Comparison of ENCODE assay signal across 19 mouse cellular contexts in the genomic region with DNA sequence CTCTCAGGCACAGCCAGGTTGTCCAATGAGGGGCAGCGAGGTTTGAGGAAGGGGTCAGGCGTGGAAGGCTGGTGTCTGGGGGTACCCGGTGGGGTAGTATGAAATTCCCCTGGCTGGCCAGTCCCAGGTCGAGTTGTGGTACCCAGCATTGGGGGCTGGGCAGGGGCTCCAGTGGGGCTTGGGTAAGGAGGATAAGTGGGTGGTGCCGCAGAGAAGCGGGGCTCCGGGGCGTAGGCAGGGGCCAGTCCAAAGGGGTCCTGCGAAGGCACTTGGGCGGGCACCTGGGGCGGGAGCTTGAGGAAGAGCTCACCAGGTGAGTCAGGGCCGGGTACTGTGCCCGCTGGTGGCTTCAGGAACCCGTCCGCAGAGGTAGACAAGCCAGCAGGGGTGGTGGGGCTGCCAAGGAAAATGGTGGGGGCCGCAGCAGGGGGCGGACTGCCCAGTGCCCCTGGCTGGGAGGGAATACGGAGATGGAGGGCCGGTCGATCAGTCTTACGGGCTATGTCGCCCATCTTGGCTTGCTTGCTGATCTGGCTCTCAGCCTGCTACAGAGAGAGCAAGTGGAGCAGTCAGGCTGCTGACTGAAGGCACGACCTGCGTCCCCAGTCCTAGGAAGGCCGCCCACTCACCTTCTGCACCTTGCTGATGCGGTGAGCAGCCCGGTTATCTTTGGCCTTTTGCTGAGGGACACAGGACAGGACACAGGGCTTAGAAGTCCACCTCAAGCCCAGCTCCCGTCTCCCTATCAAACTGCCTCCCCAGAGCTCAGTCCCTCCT. TPM values are rescaled to one million over a fixed set of nuclear protein-coding genes. Genes with fewer than 3 reads are reported as not detected.
DNase-seq lines count a peak whose midpoint lies in the region; ATAC-seq and TF ChIP-seq lines count a peak whose summit lies in the region.
"Had no signal": no experiment of that assay in that cellular context is flagged by ENCODE, and none has a peak within 500 bp of the region (broad histone marks: within the 10 kb centered on the region; RNA-seq: fewer than 3 reads in every experiment).

No protein-coding gene starts in this region.

- peak; percentile 56 to 71 for DNase-seq in cerebellum, adult 2 months
- DNase-seq in cerebellum, adult 9-10 months = no peak
- DNase-seq in heart, adult 11 months = peak; percentile 94
- DNase-seq in midbrain, embryonic 14.5 days = no peak
- peak; percentile 44 to 45 for DNase-seq in cerebellum, postnatal 36 days
- no peak for DNase-seq in layer of hippocampus, adult 18-20 months (ENCODE audit: low spot score in 2 of 2)
- DNase-seq: B cell, adult 2 months; heart, postnatal 36 days; kidney, postnatal 14 days; liver, postnatal 0 days; right cerebral cortex, adult 18-20 months had no signal

- no peaks in the 10 kb centered on the region for H3K27me3 ChIP-seq in cerebellum, adult 2 months (ENCODE audit: control insufficient read depth, insufficient read depth, low read length)
- no peaks in the 10 kb centered on the region for H3K27me3 ChIP-seq in heart, embryonic 11.5 days (ENCODE audit: control insufficient read depth, insufficient read depth, low read length)
- H3K27me3 ChIP-seq in midbrain, embryonic 13.5 days = no peaks in the 10 kb centered on the region
- H3K27me3 ChIP-seq in midbrain, embryonic 14.5 days (ENCODE audit: control insufficient read depth, insufficient read depth, low read length) = no peaks in the 10 kb centered on the region
- H3K27me3 ChIP-seq: forebrain, embryonic 12.5 days; hindbrain, embryonic 15.5 days; megakaryocyte, embryonic 14.5 days had no signal

- H3K4me1 ChIP-seq in cerebellum, adult 2 months (ENCODE audit: control insufficient read depth, insufficient read depth, low read length) = peaks cover 43% of the 10 kb centered on the region
- H3K4me1 ChIP-seq in heart, embryonic 11.5 days (ENCODE audit: control insufficient read depth, insufficient read depth, low read length) = no peaks in the 10 kb centered on the region
- H3K4me1 ChIP-seq in midbrain, embryonic 13.5 days (replicated peaks) = no peaks in the 10 kb centered on the region
- no peaks in the 10 kb centered on the region for H3K4me1 ChIP-seq in midbrain, embryonic 14.5 days (ENCODE audit: control insufficient read depth, insufficient read depth, low read length)
- H3K4me1 ChIP-seq: forebrain, embryonic 12.5 days; hindbrain, embryonic 15.5 days had no signal

- peak overlapping the region; percentile 4; the same call in 1 of the 2 replicates for H3K27ac ChIP-seq in cerebellum, adult 2 months (ENCODE audit: insufficient read depth, low read length)
- H3K27ac ChIP-seq in heart, embryonic 11.5 days (ENCODE audit: low read depth, low read length) = no peak overlapping the region
- H3K27ac ChIP-seq in midbrain, embryonic 13.5 days = no peak overlapping the region
- no peak overlapping the region for H3K27ac ChIP-seq in midbrain, embryonic 14.5 days (replicated peaks; ENCODE audit: low read depth, low read length)
- H3K27ac ChIP-seq: forebrain, embryonic 12.5 days; hindbrain, embryonic 15.5 days had no signal

- no peak for TF ChIP-seq CTCF in cerebellum, adult 2 months (IDR thresholded peaks at IDR 0.05; ENCODE audit: borderline replicate concordance, insufficient read depth, low read depth, low read length)

- H3K4me2 ChIP-seq in heart, embryonic 11.5 days = no peak overlapping the region
- no peak overlapping the region for H3K4me2 ChIP-seq in midbrain, embryonic 13.5 days (replicated peaks)
- no peak overlapping the region for H3K4me2 ChIP-seq in midbrain, embryonic 14.5 days (ENCODE audit: low read length)
- H3K4me2 ChIP-seq: forebrain, embryonic 12.5 days; hindbrain, embryonic 15.5 days had no signal

- H3K9me3 ChIP-seq in heart, embryonic 11.5 days (replicated peaks; ENCODE audit: control insufficient read depth, low read length) = no peaks in the 10 kb centered on the region
- no peaks in the 10 kb centered on the region for H3K9me3 ChIP-seq in midbrain, embryonic 13.5 days
- no peaks in the 10 kb centered on the region for H3K9me3 ChIP-seq in midbrain, embryonic 14.5 days (ENCODE audit: control insufficient read depth, low read length)
- H3K9me3 ChIP-seq: forebrain, embryonic 12.5 days; hindbrain, embryonic 15.5 days; megakaryocyte, embryonic 14.5 days had no signal

- peaks cover 85% of the 10 kb centered on the region for H3K36me3 ChIP-seq in heart, embryonic 11.5 days (ENCODE audit: control insufficient read depth, insufficient read depth, low read length)
- peaks cover 100% of the 10 kb centered on the region for H3K36me3 ChIP-seq in midbrain, embryonic 13.5 days
- H3K36me3 ChIP-seq in midbrain, embryonic 14.5 days (ENCODE audit: control insufficient read depth, insufficient read depth, low read length) = peaks cover 100% of the 10 kb centered on the region

- no peak for ATAC-seq in heart, embryonic 11.5 days (replicated peaks; ENCODE audit: insufficient number of reproducible peaks, low FRiP score, low TSS enrichment)
- ATAC-seq in midbrain, embryonic 13.5 days = 0 out of 2 replicates have a peak, but pooled peaks have one; percentile 32
- ATAC-seq in midbrain, embryonic 14.5 days (ENCODE audit: low FRiP score, low TSS enrichment) = no peak
- ATAC-seq: intestine, embryonic 16.5 days; liver, postnatal 0 days; midbrain, embryonic 16.5 days had no signal

- TF ChIP-seq POLR2A in cerebellum, adult 2 months (IDR thresholded peaks at IDR 0.05; ENCODE audit: borderline replicate concordance, insufficient read depth, low read length) = peak; percentile 29; the same call in 1 of the 2 replicates

- peak overlapping the region; percentile 2 for H3K4me3 ChIP-seq in cerebellum, adult 2 months (replicated peaks; ENCODE audit: insufficient read depth, low read depth, low read length)
- no peak overlapping the region for H3K4me3 ChIP-seq in heart, embryonic 11.5 days (ENCODE audit: low read depth, low read length)
- H3K4me3 ChIP-seq in midbrain, embryonic 13.5 days (replicated peaks) = no peak overlapping the region
- H3K4me3 ChIP-seq in midbrain, embryonic 14.5 days (replicated peaks; ENCODE audit: low read depth, low read length) = no peak overlapping the region
- H3K4me3 ChIP-seq: forebrain, embryonic 12.5 days; hindbrain, embryonic 15.5 days; megakaryocyte, embryonic 14.5 days had no signal

- WGBS in cerebellum, adult 2 months = 51% methylated on average over 27 of the region's 28 CpGs
- 92% methylated on average over 28 of the region's 28 CpGs for WGBS in heart, embryonic 11.5 days (ENCODE audit: insufficient replicate concordance)
- WGBS in midbrain, embryonic 13.5 days = 94% methylated on average over 28 of the region's 28 CpGs
- WGBS in midbrain, embryonic 14.5 days = 94% methylated on average over 28 of the region's 28 CpGs

- H3K9ac ChIP-seq in heart, embryonic 11.5 days (ENCODE audit: low read depth, low read length) = no peak overlapping the region
- no peak overlapping the region for H3K9ac ChIP-seq in midbrain, embryonic 13.5 days (replicated peaks)
- no peak overlapping the region for H3K9ac ChIP-seq in midbrain, embryonic 14.5 days (replicated peaks; ENCODE audit: low read length)
- H3K9ac ChIP-seq: forebrain, embryonic 12.5 days; hindbrain, embryonic 15.5 days; liver, postnatal 0 days had no signal

RNA-seq across cellular contexts. Expression of gene Kmt2d, which starts 17.7 kb away (rescaled TPM):
- 49.9 and 52.6 TPM in 2 replicates for polyA plus RNA-seq in cerebellum, adult 2 months (2012; rRNA removed)
- polyA plus RNA-seq in heart, embryonic 11.5 days (2014; fragmentation: Nextera tagmentation; extraction: Ambion mirVana) = 12.7 and 16.1 TPM in 2 replicates
- polyA plus RNA-seq in midbrain, embryonic 13.5 days (2015; fragmentation: Nextera tagmentation; extraction: Ambion mirVana) = 13.1 and 13.9 TPM in 2 replicates
- 13.6 and 16.0 TPM in 2 replicates for polyA plus RNA-seq in midbrain, embryonic 14.5 days (2014; fragmentation: Nextera tagmentation; extraction: Ambion mirVana)
- 100 to 1,000 TPM in 1 of 2 experiments, 10 to 100 TPM in 1; 89.1 to 103 TPM for total RNA-seq in layer of hippocampus, adult 18-20 months (2021)

RNA-seq across cellular contexts. Expression of gene Prkag1, which starts 22.0 kb away (rescaled TPM):
- 90.3 and 93.6 TPM in 2 replicates for polyA plus RNA-seq in cerebellum, adult 2 months (2012; rRNA removed)
- 72.1 and 74.7 TPM in 2 replicates for polyA plus RNA-seq in heart, embryonic 11.5 days (2014; fragmentation: Nextera tagmentation; extraction: Ambion mirVana)
- 83.3 and 89.9 TPM in 2 replicates for polyA plus RNA-seq in midbrain, embryonic 13.5 days (2015; fragmentation: Nextera tagmentation; extraction: Ambion mirVana)
- 56.5 and 72.8 TPM in 2 replicates for polyA plus RNA-seq in midbrain, embryonic 14.5 days (2014; fragmentation: Nextera tagmentation; extraction: Ambion mirVana)
- 10 to 100 TPM; 50.6 to 51.1 TPM for total RNA-seq in layer of hippocampus, adult 18-20 months (2021)

RNA-seq across cellular contexts. Expression of gene Rhebl1, which starts 41.0 kb away (rescaled TPM):
- 18.7 and 19.8 TPM in 2 replicates for polyA plus RNA-seq in cerebellum, adult 2 months (2012; rRNA removed)
- 6.5 and 8.8 TPM in 2 replicates for polyA plus RNA-seq in heart, embryonic 11.5 days (2014; fragmentation: Nextera tagmentation; extraction: Ambion mirVana)
- 33.0 and 33.9 TPM in 2 replicates for polyA plus RNA-seq in midbrain, embryonic 13.5 days (2015; fragmentation: Nextera tagmentation; extraction: Ambion mirVana)
- polyA plus RNA-seq in midbrain, embryonic 14.5 days (2014; fragmentation: Nextera tagmentation; extraction: Ambion mirVana) = 23.7 and 31.9 TPM in 2 replicates
- total RNA-seq in layer of hippocampus, adult 18-20 months (2021) = 1 to 10 TPM; 5.7 to 6.3 TPM

RNA-seq across cellular contexts. Expression of gene Ddn, which starts 44.1 kb away (rescaled TPM):
- 1.0 and 1.3 TPM in 2 replicates for polyA plus RNA-seq in cerebellum, adult 2 months (2012; rRNA removed)
- polyA plus RNA-seq in heart, embryonic 11.5 days (2014; fragmentation: Nextera tagmentation; extraction: Ambion mirVana) = 0.11 and 0.25 TPM in 2 replicates
- polyA plus RNA-seq in midbrain, embryonic 13.5 days (2015; fragmentation: Nextera tagmentation; extraction: Ambion mirVana) = 0.50 and 1.2 TPM in 2 replicates
- polyA plus RNA-seq in midbrain, embryonic 14.5 days (2014; fragmentation: Nextera tagmentation; extraction: Ambion mirVana) = 0.57 and 0.66 TPM in 2 replicates
- 1,000 to 10,000 TPM; 1,780 to 1,859 TPM for total RNA-seq in layer of hippocampus, adult 18-20 months (2021)
- total RNA-seq: liver, adult 2 months had no signal
- polyA plus RNA-seq: forebrain, embryonic 12.5 days; intestine, embryonic 16.5 days; liver, adult 2 months; liver, postnatal 0 days had no signal

RNA-seq across cellular contexts. Expression of gene Dhh, which starts 45.0 kb away (rescaled TPM):
- polyA plus RNA-seq in cerebellum, adult 2 months (2012; rRNA removed) = 0.07 and 0.10 TPM in 2 replicates
- polyA plus RNA-seq in heart, embryonic 11.5 days (2014; fragmentation: Nextera tagmentation; extraction: Ambion mirVana) = 2.5 and 5.0 TPM in 2 replicates
- 0.48 and 0.82 TPM in 2 replicates for polyA plus RNA-seq in midbrain, embryonic 13.5 days (2015; fragmentation: Nextera tagmentation; extraction: Ambion mirVana)
- 0.36 and 0.57 TPM in 2 replicates for polyA plus RNA-seq in midbrain, embryonic 14.5 days (2014; fragmentation: Nextera tagmentation; extraction: Ambion mirVana)
- total RNA-seq in layer of hippocampus, adult 18-20 months (2021) = under 1 TPM; 0.08 to 0.15 TPM
- polyA plus RNA-seq: liver, postnatal 0 days had no signal

Comparison
In these comparisons a context has a peak if more than half of its experiments do, and no peak if none do; other contexts are left out.
1. DNase-seq: peak in cerebellum, adult 2 months (2 of 2), heart, adult 11 months (single experiment) and cerebellum, postnatal 36 days (2 of 2); none in cerebellum, adult 9-10 months (single experiment), midbrain, embryonic 14.5 days (single experiment) and layer of hippocampus, adult 18-20 months (0 of 2).